Mouse (Mus musculus): ENCODE measurements around the gene Bet1.
A peak's percentile ranks its signal among the peaks of the same experiment; 100 is the strongest.

Bet1 gene

DNA sequence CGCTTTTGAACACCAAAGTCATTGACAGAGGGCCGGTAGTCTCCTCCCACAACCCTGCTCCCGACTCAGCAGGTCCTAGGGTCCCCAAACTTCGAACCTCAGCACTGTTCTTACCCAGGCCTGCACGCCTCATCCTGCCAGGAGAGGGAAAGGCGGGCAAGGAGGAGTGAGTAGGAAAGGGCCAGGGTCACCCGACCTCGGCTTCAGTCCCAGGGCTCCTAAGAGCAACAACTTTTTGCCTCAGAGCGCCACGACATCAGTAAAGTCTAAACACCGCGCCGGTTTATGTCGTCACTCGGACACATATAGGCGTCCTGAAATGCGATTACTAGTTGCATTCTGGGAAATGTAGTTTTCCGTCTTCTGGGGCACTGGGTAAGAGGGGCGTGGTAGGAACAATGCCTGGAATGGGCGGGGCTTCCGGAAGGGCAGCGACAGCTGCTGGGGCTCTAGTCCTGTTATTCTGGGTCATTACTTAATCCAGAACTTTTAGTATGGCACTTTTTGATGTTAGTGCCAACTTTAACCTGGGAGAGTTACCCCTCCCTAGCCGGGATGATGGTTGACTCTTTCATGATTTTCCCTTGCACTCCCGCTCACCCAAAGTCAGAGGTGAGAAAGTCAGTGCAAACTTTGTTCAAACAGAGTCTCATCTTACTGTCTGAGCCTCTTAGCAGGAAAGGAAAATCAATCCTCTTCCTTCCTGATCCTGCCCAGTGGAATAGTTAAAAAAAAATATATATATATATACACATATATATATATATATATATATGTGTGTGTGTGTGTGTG, at the start of gene Bet1:
TSS of gene Bet1 (minus strand) at position 310 of the 792 bp plus-strand sequence.
- peak; percentile 85 to 89 for DNase-seq

DNA sequence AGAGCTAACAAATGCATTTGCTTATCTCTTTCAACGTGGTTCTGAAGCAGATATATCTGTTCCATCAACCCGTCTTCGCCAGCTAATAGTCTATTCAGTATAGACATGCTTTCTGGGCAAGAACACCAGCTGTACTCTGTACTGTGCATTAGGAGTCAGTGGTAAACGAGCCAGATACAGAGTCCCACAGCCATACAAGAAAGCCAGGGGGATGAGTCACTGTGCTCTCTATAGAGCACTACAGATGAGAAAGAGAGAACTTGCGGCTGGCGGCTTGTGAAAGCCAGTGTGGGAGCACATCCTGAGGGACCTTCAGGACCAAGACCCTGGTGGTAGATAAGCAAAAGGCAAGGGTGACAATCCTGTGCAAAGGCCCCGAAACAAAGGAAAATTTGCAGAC, 45.5 kb upstream of the Bet1 start:
- no peak for DNase-seq

DNA sequence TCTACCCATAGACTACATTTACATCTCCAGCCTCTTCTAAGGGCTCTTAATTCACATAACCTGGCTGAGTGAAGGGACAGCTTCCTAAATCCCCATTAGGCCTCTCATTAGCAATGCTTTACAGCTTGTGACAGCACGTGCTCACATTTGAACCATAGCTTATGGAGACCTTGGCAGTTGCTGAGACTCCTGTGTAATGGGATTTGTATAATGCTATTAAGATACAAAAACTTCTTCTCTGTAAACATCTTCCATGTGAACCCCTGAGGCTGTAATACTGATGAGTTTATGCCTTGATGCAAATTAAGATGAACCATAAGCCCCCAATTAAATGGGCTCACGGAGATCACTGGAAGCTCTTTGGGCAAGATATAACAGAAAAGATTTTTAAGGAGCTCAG, 44.4 kb upstream of the Bet1 start:
- DNase-seq, result no peak

DNA sequence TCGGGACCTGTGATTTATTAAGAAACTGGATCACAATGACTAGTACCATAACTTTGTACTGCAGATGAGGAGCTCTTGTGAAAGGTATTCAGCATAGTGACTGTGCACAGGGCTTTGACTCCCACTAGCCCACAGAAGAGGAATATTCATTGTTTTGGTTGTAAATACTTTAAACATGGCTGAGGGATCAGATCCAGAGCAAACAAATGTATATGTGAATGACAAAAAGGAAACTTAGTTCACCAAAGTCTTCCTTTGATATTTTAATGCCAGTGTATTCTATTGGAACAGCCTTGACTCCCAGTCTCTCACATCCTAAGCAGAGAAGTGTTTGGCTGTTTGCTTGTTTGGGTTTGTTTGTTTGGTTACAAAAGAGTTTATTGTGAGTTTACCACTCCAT, 31.8 kb upstream of the Bet1 start:
- DNase-seq, result no peak

DNA sequence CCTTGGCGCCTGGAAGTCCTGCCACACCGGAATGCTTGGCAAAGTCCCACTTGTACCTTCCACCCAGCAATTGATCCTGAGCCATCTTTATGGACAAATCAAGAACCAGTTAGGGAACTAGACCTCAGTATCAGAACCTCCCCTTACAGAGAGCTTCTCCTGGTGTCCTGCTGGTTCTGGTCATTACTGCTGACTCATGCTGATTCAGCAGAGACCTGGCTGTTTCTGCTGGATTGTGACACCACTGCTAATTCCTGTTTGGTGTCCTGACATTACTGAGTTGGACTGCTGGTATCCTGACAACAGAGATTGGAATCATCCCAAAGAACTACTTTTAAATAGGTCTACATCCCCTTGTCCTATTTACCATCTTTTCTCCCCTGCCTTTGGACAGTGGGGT, 3.7 kb upstream of the Bet1 start:
- no peak for DNase-seq

DNA sequence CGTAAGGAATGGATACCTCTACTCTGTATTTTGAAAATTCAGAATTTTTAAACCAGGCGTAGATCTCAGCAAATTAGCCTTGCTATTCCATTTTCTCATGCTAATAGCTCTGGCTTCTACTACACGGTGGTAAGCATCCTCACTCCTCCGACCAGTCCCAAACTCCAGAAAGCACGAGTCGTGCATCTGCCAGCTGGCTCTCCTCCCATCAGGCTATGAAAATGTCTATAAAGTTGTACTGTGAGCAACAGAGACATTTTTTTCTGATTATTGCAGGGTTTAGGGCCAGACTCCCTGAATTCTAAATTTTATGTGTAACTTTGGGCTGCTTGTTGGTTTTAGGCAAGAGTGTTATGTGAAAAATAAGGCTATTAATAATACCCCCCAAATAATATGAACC, 14.5 kb downstream of the Bet1 start:
- no peak for DNase-seq

DNA sequence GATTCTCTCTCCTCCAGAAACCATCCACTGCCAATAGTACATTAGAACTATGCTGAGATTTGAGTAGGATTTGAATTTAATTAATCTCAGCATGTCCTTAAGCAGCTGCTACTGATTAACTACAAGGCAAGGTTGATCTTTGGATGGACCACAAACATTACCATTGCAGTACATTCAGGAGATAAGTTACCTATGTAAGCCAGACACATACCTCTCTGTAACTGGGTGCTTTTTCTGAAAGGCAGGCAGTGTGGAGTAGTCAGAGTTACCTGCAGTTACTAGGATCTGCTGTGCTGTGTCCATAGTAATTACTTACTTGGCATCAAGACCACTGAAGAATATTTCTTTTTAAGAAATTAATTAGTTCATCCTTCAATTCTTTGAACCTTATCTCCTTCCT, 17.1 kb downstream of the Bet1 start:
- no peak for DNase-seq

DNA sequence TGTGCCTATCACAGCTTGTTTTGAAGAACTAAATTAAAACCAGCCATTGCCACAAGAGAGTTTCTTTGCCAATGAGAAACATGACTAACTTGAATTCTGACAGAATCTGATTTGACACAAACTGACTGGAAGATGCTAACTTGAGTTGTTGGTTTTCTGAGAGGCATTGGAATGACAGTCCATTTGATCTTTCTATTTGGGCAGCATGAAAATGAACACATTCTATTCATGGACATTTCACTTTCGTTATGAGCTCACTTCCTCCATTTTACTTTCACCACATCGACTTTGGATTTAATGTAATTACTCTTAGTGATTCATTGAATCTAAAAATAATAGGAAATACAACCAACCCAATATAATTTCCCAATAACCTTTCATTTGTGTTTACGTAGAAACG, 32.4 kb downstream of the Bet1 start:
- no peak for DNase-seq

DNA sequence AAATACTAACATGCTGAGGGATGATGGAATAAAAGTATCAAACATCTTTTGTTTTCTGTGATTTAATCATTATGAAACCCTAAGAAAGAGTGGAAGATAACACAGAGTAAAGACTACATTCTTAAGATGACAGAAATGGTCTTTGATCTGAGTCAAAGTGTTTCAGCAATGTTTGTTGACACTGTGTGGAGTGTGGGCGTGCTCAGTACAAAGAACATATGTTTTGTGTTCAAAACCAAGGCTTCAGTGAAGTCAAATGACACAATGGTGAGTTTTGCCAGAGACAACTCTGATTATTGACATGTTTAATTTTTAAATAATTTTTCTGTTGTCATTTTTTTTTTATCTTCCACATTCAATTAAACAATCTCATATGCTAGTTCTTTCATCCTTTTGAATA, 33.9 kb downstream of the Bet1 start:
- no peak for DNase-seq

DNA sequence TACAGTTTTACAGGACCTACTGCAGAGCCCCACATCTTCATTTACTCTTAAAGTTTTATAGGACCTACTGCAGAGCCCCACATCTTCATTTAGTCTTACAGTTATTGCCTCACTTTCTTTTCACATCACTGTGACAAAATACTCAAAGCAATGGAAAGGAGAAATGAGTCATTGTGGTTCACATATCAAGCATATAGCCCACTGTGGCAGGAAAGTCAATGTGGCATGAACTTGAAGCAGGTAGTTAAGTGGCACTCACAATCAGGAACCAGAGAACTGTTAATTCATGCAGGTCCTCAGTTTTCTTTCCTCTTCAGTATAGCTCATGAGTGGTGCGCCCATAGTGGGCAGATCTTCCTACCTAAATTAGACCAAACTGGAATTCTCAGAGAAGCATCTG, 39.6 kb downstream of the Bet1 start:
- no peak for DNase-seq

DNA sequence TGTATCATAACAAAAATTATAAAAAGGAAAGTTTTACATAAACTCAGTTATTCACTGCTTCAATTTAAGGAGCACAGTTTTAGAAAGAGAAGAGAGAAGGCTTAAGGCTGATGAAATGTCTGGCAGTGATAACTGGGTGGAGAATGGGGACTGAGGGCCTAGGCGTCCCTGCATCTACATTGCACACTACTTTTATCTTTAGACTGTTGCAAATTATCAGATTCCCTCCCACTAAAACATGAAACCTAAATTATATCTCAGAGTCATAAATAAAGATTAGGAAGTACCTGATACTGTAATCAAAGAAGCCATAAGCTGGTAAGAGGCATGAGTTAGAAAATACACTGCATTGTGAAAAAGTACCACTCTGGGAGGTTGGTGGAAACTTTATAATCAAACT, 45.0 kb downstream of the Bet1 start:
- DNase-seq, result no peak

DNA sequence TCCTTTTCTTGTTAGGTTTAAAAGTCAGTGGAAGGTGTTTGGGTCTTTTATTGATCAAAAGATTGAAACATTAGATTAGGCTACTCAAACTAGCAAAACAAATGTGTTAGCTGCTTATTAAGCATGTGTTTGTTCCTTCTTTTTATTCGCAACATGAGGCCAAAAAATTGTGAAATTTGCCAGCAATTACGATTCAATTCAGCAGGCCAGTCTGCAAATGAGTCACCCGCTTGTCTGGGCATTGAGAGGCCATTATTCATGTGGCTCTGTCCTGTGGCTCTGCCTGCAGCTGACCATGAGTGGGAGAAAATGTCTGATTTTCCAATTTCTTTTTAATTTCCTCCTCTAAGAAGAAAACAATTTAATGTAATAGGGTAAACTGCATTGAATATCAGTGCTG, 55.8 kb downstream of the Bet1 start:
- DNase-seq, result no peak

All from cerebellum, postnatal 25 days (tissue).